Mouse (Mus musculus) cerebellum, adult 9-10 months (tissue): ENCODE measurements around the gene Kdm5c.
A peak's percentile ranks its signal among the peaks of the same experiment; 100 is the strongest.

Source experiments
- DNase-seq: peaks from one replicate; pipeline ENCODE4 v3.0.0; 2022

Gene Kdm5c

DNA sequence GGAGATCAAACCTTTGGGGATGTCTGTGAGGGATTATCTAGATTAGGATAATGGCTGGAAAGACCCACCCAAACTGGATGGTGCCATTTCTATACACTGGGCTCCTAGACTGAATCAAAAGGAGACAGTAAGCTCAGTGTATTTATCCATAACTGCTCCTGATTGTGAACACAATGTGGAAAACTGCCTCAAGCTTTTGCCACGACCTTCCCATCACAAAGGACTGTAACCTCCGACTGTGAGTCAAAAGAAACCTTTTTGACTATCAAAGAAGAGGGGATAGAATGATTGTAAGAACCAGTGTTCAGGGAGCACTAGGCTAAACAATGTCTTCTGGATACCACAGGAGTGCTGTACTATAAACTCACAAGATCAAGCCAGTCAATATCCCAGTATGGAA lies 73.4 kb downstream of the Kdm5c start:
- DNase-seq, result no peak

DNA sequence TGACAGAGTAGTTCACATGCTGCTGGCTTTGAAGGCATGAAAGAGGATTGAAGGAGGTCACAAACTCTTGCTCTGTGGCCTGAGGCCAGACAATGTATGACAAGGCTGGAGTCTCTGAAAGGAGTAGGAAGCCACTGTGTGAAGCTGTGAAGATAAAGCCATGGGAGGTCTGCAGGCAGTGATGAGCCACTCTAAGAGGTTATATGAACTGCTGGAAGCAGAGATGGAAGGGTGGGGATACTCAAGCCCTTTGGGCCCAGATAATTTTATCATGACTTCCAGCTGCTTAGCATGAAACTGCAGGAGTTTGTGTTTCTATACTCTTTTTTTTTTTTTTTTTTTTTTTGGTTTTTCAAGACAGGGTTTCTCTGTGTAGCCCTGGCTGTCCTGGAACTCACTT lies 74.6 kb downstream of the Kdm5c start:
- DNase-seq, result no peak

DNA sequence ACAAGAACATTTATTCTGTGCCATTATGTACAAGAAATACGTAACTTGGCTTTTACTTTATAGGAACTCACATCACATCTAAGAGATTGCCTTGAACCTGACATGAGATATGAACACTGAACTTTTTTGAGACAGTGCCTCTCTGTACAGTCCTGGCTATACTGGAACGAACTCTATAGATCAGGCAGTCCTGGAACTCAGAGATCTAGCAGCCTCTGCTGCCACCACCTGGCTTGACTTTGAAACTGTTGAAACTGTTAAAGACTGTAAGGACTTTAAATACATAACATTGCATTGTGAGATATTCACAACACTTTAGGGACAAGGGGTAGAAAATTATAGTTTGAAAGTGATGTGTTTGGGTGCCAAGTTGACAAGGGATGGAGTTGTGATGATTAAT lies 75.1 kb downstream of the Kdm5c start:
- peak; percentile 29 for DNase-seq

DNA sequence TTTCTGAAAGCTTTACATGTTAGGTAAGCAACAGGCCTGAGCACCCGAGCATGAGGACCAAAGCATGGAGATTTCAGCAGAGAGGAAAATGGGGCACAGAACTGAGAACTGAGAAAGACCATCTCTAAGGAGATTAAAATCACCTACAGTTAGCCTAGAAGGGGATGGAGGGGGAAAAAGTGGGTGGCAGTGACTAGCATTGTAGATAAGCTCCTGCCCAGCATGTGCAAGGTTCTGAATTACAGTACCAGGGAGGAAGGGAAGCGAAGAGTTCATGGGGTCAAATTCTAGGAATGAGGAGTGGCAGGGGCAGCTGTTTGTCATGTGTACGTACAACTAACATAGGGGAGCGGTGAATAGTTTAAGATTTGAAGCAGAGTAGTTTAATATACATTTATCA lies 87.7 kb downstream of the Kdm5c start:
- no peak for DNase-seq

DNA sequence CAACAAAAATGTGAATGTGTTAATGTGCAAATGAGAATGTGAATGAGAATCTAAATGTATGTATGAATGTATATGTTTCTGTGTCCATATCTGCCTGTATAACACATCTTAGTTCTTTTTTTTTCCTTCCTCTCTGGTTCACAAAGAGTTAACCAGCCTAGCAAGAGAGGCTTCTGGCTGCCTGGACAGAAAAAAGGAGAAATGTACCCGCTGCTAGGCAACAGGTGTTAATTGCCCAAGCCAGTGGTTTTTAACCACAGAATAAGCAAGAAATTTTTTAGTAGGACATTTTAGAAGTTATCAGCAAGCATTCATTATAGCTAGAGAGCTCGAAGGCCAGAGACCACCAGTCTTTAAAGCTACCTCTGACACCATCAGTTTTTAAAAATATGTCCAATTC lies 90.0 kb downstream of the Kdm5c start:
- DNase-seq, result no peak

DNA sequence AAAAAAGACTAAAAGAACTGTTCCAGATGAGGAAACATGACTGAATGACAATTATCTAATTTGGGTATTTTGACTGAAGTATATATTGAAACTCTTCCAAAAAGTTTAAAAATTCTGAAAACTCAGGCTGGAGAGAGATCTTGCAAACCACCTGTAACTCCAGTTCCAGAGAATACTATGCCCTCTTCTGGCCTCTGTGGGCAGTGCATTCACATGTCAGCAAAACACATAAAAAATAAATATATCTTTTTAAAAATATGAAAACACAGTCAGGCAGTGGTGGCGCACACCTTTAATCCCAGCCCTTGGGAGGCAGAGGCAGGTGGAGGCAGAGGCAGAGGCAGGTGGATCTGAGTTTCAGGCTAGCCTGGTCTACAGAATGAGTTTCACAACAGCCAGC lies 90.8 kb downstream of the Kdm5c start:
- DNase-seq, result no peak
